Mouse (Mus musculus): Measurements from ENCODE around the gene Dnah8. TPM values are rescaled to one million over a fixed set of nuclear protein-coding genes. Genes with fewer than 3 reads are reported as not detected.

The Dnah8 gene
- polyA plus RNA-seq, 1 experiment: not detected

GRCm38 (mm10) chr17:30737797-30738196 is 113.6 kb downstream of the Dnah8 start:
- Histone ChIP-seq H3K4me1 (ENCODE audit: control insufficient read depth, insufficient read depth, insufficient read length, low read length) (no peaks in the 10 kb centered on the region), H3K27ac (replicated peaks; ENCODE audit: low read depth, low read length) (no peak overlapping the region), H3K4me3 (ENCODE audit: insufficient read depth, low read depth, low read length) (no peak overlapping the region)

- Histone ChIP-seq H3K4me3 (ENCODE audit: insufficient read depth, low read depth, low read length) (no peak overlapping the region), H3K27ac (replicated peaks; ENCODE audit: low read depth, low read length) (no peak overlapping the region), H3K4me1 (ENCODE audit: control insufficient read depth, insufficient read depth, insufficient read length, low read length) (no peaks in the 10 kb centered on the region)
These were observed 115.6 kb downstream of the Dnah8 start for GRCm38 (mm10) chr17:30739769-30740168.

GRCm38 (mm10) chr17:30743947-30744346 is 119.8 kb downstream of the Dnah8 start:
- no peak overlapping the region for H3K4me3 ChIP-seq (ENCODE audit: insufficient read depth, low read depth, low read length)
- no peaks in the 10 kb centered on the region for H3K4me1 ChIP-seq (ENCODE audit: control insufficient read depth, insufficient read depth, insufficient read length, low read length)
- H3K27ac ChIP-seq (replicated peaks; ENCODE audit: low read depth, low read length): no peak overlapping the region

- Histone ChIP-seq H3K4me3 (ENCODE audit: insufficient read depth, low read depth, low read length) (no peak overlapping the region), H3K27ac (replicated peaks; ENCODE audit: low read depth, low read length) (no peak overlapping the region), H3K4me1 (ENCODE audit: control insufficient read depth, insufficient read depth, insufficient read length, low read length) (no peaks in the 10 kb centered on the region)
These were observed 122.2 kb downstream of the Dnah8 start for GRCm38 (mm10) chr17:30746056-30747024.

- Histone ChIP-seq H3K4me1 (ENCODE audit: control insufficient read depth, insufficient read depth, insufficient read length, low read length) (peaks cover 6% of the 10 kb centered on the region; the same call in 1 of the 2 replicates), H3K4me3 (ENCODE audit: insufficient read depth, low read depth, low read length) (no peak overlapping the region), H3K27ac (replicated peaks; ENCODE audit: low read depth, low read length) (no peak overlapping the region)
These were observed 125.2 kb downstream of the Dnah8 start for GRCm38 (mm10) chr17:30749391-30749790.

- Histone ChIP-seq H3K27ac (replicated peaks; ENCODE audit: low read depth, low read length) (no peak overlapping the region), H3K4me3 (ENCODE audit: insufficient read depth, low read depth, low read length) (no peak overlapping the region), H3K4me1 (ENCODE audit: control insufficient read depth, insufficient read depth, insufficient read length, low read length) (peaks cover 6% of the 10 kb centered on the region; the same call in 1 of the 2 replicates)
These were observed 126.1 kb downstream of the Dnah8 start for GRCm38 (mm10) chr17:30750269-30750668.

- peaks cover 6% of the 10 kb centered on the region; the same call in 1 of the 2 replicates for H3K4me1 ChIP-seq (ENCODE audit: control insufficient read depth, insufficient read depth, insufficient read length, low read length)
- no peak overlapping the region for H3K4me3 ChIP-seq (ENCODE audit: insufficient read depth, low read depth, low read length)
- H3K27ac ChIP-seq (replicated peaks; ENCODE audit: low read depth, low read length): no peak overlapping the region
These were observed 128.2 kb downstream of the Dnah8 start for GRCm38 (mm10) chr17:30752370-30752818.

GRCm38 (mm10) chr17:30753201-30753600 is 129.0 kb downstream of the Dnah8 start:
- Histone ChIP-seq H3K4me3 (ENCODE audit: insufficient read depth, low read depth, low read length) (no peak overlapping the region), H3K4me1 (ENCODE audit: control insufficient read depth, insufficient read depth, insufficient read length, low read length) (peaks cover 6% of the 10 kb centered on the region; the same call in 1 of the 2 replicates), H3K27ac (replicated peaks; ENCODE audit: low read depth, low read length) (no peak overlapping the region)

- H3K4me3 ChIP-seq (ENCODE audit: insufficient read depth, low read depth, low read length): no peak overlapping the region
- H3K27ac ChIP-seq (replicated peaks; ENCODE audit: low read depth, low read length): no peak overlapping the region
These were observed 132.6 kb downstream of the Dnah8 start for GRCm38 (mm10) chr17:30756771-30757170.

GRCm38 (mm10) chr17:30760307-30760706 is 136.2 kb downstream of the Dnah8 start:
- Histone ChIP-seq H3K4me3 (ENCODE audit: insufficient read depth, low read depth, low read length) (no peak overlapping the region), H3K27ac (replicated peaks; ENCODE audit: low read depth, low read length) (no peak overlapping the region), H3K4me1 (ENCODE audit: control insufficient read depth, insufficient read depth, insufficient read length, low read length) (no peaks in the 10 kb centered on the region)

More at GRCm38 (mm10) chr17:30756771-30757170, 132.6 kb downstream of the Dnah8 start:
- peaks cover 6% of the 10 kb centered on the region; the same call in 1 of the 2 replicates for H3K4me1 ChIP-seq (ENCODE audit: control insufficient read depth, insufficient read depth, insufficient read length, low read length)

- Histone ChIP-seq H3K27ac (replicated peaks; ENCODE audit: low read depth, low read length) (no peak overlapping the region), H3K4me3 (ENCODE audit: insufficient read depth, low read depth, low read length) (no peak overlapping the region), H3K4me1 (ENCODE audit: control insufficient read depth, insufficient read depth, insufficient read length, low read length) (no peaks in the 10 kb centered on the region)
These were observed 140.1 kb downstream of the Dnah8 start for GRCm38 (mm10) chr17:30764276-30764675.

- H3K27ac ChIP-seq (replicated peaks; ENCODE audit: low read depth, low read length): no peak overlapping the region
- H3K4me3 ChIP-seq (ENCODE audit: insufficient read depth, low read depth, low read length): no peak overlapping the region
- H3K4me1 ChIP-seq (ENCODE audit: control insufficient read depth, insufficient read depth, insufficient read length, low read length): no peaks in the 10 kb centered on the region
These were observed 150.3 kb downstream of the Dnah8 start for GRCm38 (mm10) chr17:30774416-30774815.

- Histone ChIP-seq H3K4me1 (ENCODE audit: control insufficient read depth, insufficient read depth, insufficient read length, low read length) (no peaks in the 10 kb centered on the region), H3K27ac (replicated peaks; ENCODE audit: low read depth, low read length) (no peak overlapping the region), H3K4me3 (ENCODE audit: insufficient read depth, low read depth, low read length) (no peak overlapping the region)
These were observed 150.9 kb downstream of the Dnah8 start for GRCm38 (mm10) chr17:30775096-30775495.

GRCm38 (mm10) chr17:30781046-30781445 is 156.9 kb downstream of the Dnah8 start:
- Histone ChIP-seq H3K27ac (replicated peaks; ENCODE audit: low read depth, low read length) (no peak overlapping the region), H3K4me3 (ENCODE audit: insufficient read depth, low read depth, low read length) (no peak overlapping the region), H3K4me1 (ENCODE audit: control insufficient read depth, insufficient read depth, insufficient read length, low read length) (no peaks in the 10 kb centered on the region)

GRCm38 (mm10) chr17:30782286-30782685 is 158.1 kb downstream of the Dnah8 start:
- Histone ChIP-seq H3K4me3 (ENCODE audit: insufficient read depth, low read depth, low read length) (no peak overlapping the region), H3K4me1 (ENCODE audit: control insufficient read depth, insufficient read depth, insufficient read length, low read length) (no peaks in the 10 kb centered on the region), H3K27ac (replicated peaks; ENCODE audit: low read depth, low read length) (no peak overlapping the region)

GRCm38 (mm10) chr17:30788361-30788760 is 164.2 kb downstream of the Dnah8 start:
- Histone ChIP-seq H3K4me3 (ENCODE audit: insufficient read depth, low read depth, low read length) (no peak overlapping the region), H3K4me1 (ENCODE audit: control insufficient read depth, insufficient read depth, insufficient read length, low read length) (no peaks in the 10 kb centered on the region)

More at GRCm38 (mm10) chr17:30788361-30788760, 164.2 kb downstream of the Dnah8 start:
- H3K27ac ChIP-seq (replicated peaks; ENCODE audit: low read depth, low read length): no peak overlapping the region
